Mouse (Mus musculus): Measurements from ENCODE around the gene Pax7. TPM values are rescaled to one million over a fixed set of nuclear protein-coding genes. Genes with fewer than 3 reads are reported as not detected.

Pax7 gene
- total RNA-seq, 1 experiment: 0.09 TPM

DNA sequence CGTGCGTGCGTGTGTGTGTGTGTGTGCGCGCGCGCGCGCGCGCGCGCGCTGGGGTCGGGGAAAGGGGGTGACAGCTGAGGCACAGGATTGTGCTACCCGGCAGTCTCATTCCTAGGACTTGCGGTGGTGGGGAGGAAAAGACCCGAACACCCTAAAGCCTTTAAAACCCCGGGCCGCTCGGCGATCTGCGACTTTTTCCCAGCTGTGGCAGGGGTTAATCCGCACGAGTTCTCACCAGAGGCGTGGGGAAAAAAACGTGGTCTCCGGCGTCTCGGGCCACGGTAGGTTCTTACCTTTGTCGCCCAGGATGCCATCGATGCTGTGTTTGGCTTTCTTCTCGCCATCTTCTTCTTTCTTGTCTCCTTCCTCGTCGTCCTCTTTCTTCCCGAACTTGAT, 5.0 kb downstream of the Pax7 start:
- no peak overlapping the region for H3K9ac ChIP-seq (ENCODE audit: insufficient read depth, low read depth, low read length, poor library complexity, severe bottlenecking)
- H3K27ac ChIP-seq (ENCODE audit: insufficient read depth, low read depth, low read length, poor library complexity, severe bottlenecking): no peak overlapping the region
- DNase-seq (ENCODE audit: low read depth, low spot score): no peak
- no peaks in the 10 kb centered on the region for H3K9me3 ChIP-seq (ENCODE audit: control insufficient read depth, insufficient read depth, low read depth, low read length)
- H3K4me1 ChIP-seq (ENCODE audit: control insufficient read depth in 2 of 2, insufficient read depth in 2 of 2, low read length in 2 of 2, poor library complexity in 1 of 2): peaks cover 0 to 5% of the 10 kb centered on the region in 2 experiments; a peak in 1 of 4 replicates
- H3K36me3 ChIP-seq (ENCODE audit: control insufficient read depth, insufficient read depth, low read length, poor library complexity, severe bottlenecking): no peaks in the 10 kb centered on the region
- 0 out of 4 replicates have a peak overlapping the region, but pooled peaks of 1 of the 2 experiments have one; percentile 4 for H3K4me3 ChIP-seq (ENCODE audit: insufficient read depth in 1 of 2, low read depth in 1 of 2, low read length in 2 of 2, poor library complexity in 1 of 2, severe bottlenecking in 1 of 2)
- TF ChIP-seq CHD2 (IDR thresholded peaks at IDR 0.05; ENCODE audit: low read depth, low read length) (no peak), HCFC1 (IDR thresholded peaks at IDR 0.05; ENCODE audit: borderline replicate concordance, insufficient read depth, low read length) (no peak), ZNF384 (IDR thresholded peaks at IDR 0.05; ENCODE audit: low read depth, low read length) (no peak), ZC3H11A (IDR thresholded peaks at IDR 0.05; ENCODE audit: borderline replicate concordance, low read depth, low read length) (no peak), MAFK (IDR thresholded peaks at IDR 0.05; ENCODE audit: insufficient read depth, low read depth, low read length) (no peak)
- in situ Hi-C loops (cut with MboI; ENCODE audit: low sequenced_read_pairs in 2 of 2, unreplicated experiment in 2 of 2): loop anchor here in 1 of 2 experiments (25.0 kb wide), 1 partner anchor 1366 kb away; the partner anchor contains the start of gene Camk2n1

DNA sequence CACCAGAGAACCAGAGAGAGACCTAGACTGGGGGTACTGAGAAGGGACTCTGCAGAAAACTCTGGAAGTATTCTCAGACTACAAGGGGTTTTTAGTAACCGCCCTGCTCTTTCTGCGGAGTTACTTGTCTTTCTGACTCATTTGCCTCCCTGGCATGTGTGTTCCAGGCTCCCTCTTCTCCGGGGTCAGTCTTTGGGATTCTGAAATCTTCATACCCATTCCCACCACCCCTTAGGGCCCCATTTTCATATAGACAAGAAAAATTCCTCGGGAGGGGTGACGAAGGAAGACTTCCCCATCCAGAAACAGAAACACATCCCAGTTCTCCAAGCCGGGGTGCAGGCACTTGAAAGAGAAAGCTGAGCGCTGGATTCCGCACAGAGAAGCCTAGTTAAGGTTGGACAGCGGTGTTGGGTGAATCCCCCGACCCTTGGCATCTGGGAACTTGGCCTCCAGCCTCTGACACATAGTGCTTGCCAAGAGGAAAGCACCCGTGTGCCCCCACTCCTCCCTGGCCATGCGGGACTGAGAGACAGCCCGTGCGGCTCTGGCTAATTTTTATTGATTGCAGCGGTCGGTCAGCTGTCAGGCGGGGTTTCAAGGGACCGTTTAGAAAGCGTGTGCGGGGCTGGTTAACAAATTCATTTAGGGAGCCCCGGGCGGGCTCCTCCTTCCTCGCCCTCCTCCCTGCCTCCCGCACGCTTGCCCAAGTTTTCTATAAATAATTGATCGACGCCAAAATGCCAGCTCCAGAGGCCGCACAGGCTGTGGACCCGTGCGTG, 5.6 kb downstream of the Pax7 start:
- Histone ChIP-seq H3K9ac (ENCODE audit: insufficient read depth, low read depth, low read length, poor library complexity, severe bottlenecking) (no peak overlapping the region), H3K9me3 (ENCODE audit: control insufficient read depth, insufficient read depth, low read depth, low read length) (no peaks in the 10 kb centered on the region), H3K27ac (ENCODE audit: insufficient read depth, low read depth, low read length, poor library complexity, severe bottlenecking) (no peak overlapping the region), H3K4me1 (ENCODE audit: control insufficient read depth in 2 of 2, insufficient read depth in 2 of 2, low read length in 2 of 2, poor library complexity in 1 of 2) (peaks cover 0 to 5% of the 10 kb centered on the region in 2 experiments; a peak in 1 of 4 replicates), H3K36me3 (ENCODE audit: control insufficient read depth, insufficient read depth, low read length, poor library complexity, severe bottlenecking) (no peaks in the 10 kb centered on the region), H3K4me3 (ENCODE audit: insufficient read depth in 1 of 2, low read depth in 1 of 2, low read length in 2 of 2, poor library complexity in 1 of 2, severe bottlenecking in 1 of 2) (no peak overlapping the region)
- in situ Hi-C loops (cut with MboI; ENCODE audit: low sequenced_read_pairs in 2 of 2, unreplicated experiment in 2 of 2): loop anchor here in 1 of 2 experiments (25.0 kb wide), 1 partner anchor 1365 kb away; the partner anchor contains the start of gene Camk2n1
- DNase-seq (ENCODE audit: low read depth, low spot score): no peak
- no peak for TF ChIP-seq CHD2 (IDR thresholded peaks at IDR 0.05; ENCODE audit: low read depth, low read length)
- no peak for TF ChIP-seq ZC3H11A (IDR thresholded peaks at IDR 0.05; ENCODE audit: borderline replicate concordance, low read depth, low read length)
- no peak for TF ChIP-seq MAFK (IDR thresholded peaks at IDR 0.05; ENCODE audit: insufficient read depth, low read depth, low read length)
- no peak for TF ChIP-seq HCFC1 (IDR thresholded peaks at IDR 0.05; ENCODE audit: borderline replicate concordance, insufficient read depth, low read length)
- no peak for TF ChIP-seq ZNF384 (IDR thresholded peaks at IDR 0.05; ENCODE audit: low read depth, low read length)

DNA sequence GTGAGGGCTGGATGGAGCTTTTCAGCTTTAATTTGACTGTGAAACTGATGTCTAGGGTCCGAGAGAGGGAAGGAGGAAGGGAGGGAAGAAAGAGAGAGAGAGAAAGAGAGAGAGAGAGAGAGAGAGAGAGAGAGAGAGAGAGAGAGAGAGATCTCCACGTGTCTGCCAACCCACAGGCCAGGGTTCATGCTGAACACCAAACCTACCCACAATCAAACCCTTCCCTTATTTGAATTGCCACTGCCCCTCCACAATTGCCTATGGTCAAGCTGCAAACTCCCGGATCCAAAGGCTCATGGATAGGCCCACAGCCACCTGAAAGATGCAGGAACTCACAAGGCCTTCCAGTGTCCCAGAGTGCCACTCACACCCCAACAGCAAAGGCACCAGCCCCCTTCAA, 7.1 kb downstream of the Pax7 start:
- H3K4me1 ChIP-seq (ENCODE audit: control insufficient read depth in 2 of 2, insufficient read depth in 2 of 2, low read length in 2 of 2, poor library complexity in 1 of 2): peaks cover 0 to 8% of the 10 kb centered on the region in 2 experiments; a peak in 2 of 4 replicates
- in situ Hi-C loops (cut with MboI; ENCODE audit: low sequenced_read_pairs in 2 of 2, unreplicated experiment in 2 of 2): loop anchor here in 1 of 2 experiments (25.0 kb wide), 1 partner anchor 1364 kb away; the partner anchor contains the start of gene Camk2n1

DNA sequence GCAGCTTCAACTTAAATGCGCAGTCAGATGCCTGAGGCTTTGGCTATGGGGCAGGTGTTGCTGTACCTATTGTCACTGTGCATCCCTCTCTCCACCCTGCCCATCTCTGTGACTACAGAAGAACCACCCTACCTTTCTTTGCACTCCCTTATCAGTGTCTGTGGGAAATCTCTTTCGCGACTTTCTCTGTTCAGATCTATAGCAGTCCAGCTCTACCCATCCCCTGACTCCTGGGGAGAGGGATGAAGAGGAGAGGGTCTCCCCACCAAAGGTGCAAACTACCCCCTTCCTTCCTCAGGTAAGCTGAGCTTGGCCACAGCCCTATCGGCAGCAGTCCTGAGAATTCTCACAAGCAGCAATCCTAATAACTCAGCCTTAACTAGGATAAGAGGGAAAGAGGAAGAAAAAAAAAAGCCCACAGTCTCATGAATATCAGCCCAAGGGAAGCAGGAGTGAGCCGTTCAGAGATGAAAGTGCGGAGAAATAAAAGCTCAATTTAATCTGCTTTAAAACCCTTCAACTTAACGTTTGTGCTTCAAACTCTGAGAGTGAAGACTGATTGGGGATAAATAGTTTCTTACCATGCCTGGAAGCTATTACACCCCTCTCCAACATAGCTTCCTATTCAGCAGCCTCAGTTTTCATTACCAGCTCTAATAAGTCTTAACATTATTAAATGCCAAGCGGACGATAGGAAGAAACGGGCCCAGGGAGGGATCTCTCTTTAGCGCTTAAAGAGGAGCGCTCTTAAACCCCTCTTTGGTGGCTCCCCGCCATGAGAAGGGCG, 7.8 kb downstream of the Pax7 start:
- no peak for TF ChIP-seq ZC3H11A (IDR thresholded peaks at IDR 0.05; ENCODE audit: borderline replicate concordance, low read depth, low read length)
- TF ChIP-seq ZNF384 (IDR thresholded peaks at IDR 0.05; ENCODE audit: low read depth, low read length): no peak
- TF ChIP-seq HCFC1 (IDR thresholded peaks at IDR 0.05; ENCODE audit: borderline replicate concordance, insufficient read depth, low read length): no peak
- no peak for TF ChIP-seq CHD2 (IDR thresholded peaks at IDR 0.05; ENCODE audit: low read depth, low read length)
- no peak for TF ChIP-seq MAFK (IDR thresholded peaks at IDR 0.05; ENCODE audit: insufficient read depth, low read depth, low read length)
- in situ Hi-C loops (cut with MboI; ENCODE audit: low sequenced_read_pairs in 2 of 2, unreplicated experiment in 2 of 2): loop anchor here in 1 of 2 experiments (25.0 kb wide), 1 partner anchor 1363 kb away; the partner anchor contains the start of gene Camk2n1
- no peak for DNase-seq (ENCODE audit: low read depth, low spot score)
- Histone ChIP-seq H3K9ac (ENCODE audit: insufficient read depth, low read depth, low read length, poor library complexity, severe bottlenecking) (no peak overlapping the region), H3K9me3 (ENCODE audit: control insufficient read depth, insufficient read depth, low read depth, low read length) (no peaks in the 10 kb centered on the region), H3K4me1 (ENCODE audit: control insufficient read depth in 2 of 2, insufficient read depth in 2 of 2, low read length in 2 of 2, poor library complexity in 1 of 2) (peaks cover 0 to 8% of the 10 kb centered on the region in 2 experiments; a peak in 2 of 4 replicates), H3K27ac (ENCODE audit: insufficient read depth, low read depth, low read length, poor library complexity, severe bottlenecking) (no peak overlapping the region), H3K36me3 (ENCODE audit: control insufficient read depth, insufficient read depth, low read length, poor library complexity, severe bottlenecking) (no peaks in the 10 kb centered on the region), H3K4me3 (ENCODE audit: insufficient read depth in 1 of 2, low read depth in 1 of 2, low read length in 2 of 2, poor library complexity in 1 of 2, severe bottlenecking in 1 of 2) (no peak overlapping the region)

More for the DNA sequence above, 7.1 kb downstream of the Pax7 start:
- Histone ChIP-seq H3K4me3 (ENCODE audit: insufficient read depth in 1 of 2, low read depth in 1 of 2, low read length in 2 of 2, poor library complexity in 1 of 2, severe bottlenecking in 1 of 2) (no peak overlapping the region), H3K36me3 (ENCODE audit: control insufficient read depth, insufficient read depth, low read length, poor library complexity, severe bottlenecking) (no peaks in the 10 kb centered on the region), H3K9ac (ENCODE audit: insufficient read depth, low read depth, low read length, poor library complexity, severe bottlenecking) (no peak overlapping the region), H3K27ac (ENCODE audit: insufficient read depth, low read depth, low read length, poor library complexity, severe bottlenecking) (no peak overlapping the region), H3K9me3 (ENCODE audit: control insufficient read depth, insufficient read depth, low read depth, low read length) (no peaks in the 10 kb centered on the region)
- no peak for DNase-seq (ENCODE audit: low read depth, low spot score)
- TF ChIP-seq ZNF384 (IDR thresholded peaks at IDR 0.05; ENCODE audit: low read depth, low read length) (no peak), CHD2 (IDR thresholded peaks at IDR 0.05; ENCODE audit: low read depth, low read length) (no peak), MAFK (IDR thresholded peaks at IDR 0.05; ENCODE audit: insufficient read depth, low read depth, low read length) (no peak), HCFC1 (IDR thresholded peaks at IDR 0.05; ENCODE audit: borderline replicate concordance, insufficient read depth, low read length) (no peak), ZC3H11A (IDR thresholded peaks at IDR 0.05; ENCODE audit: borderline replicate concordance, low read depth, low read length) (no peak)

Data from ES-E14 (cell line).